Mouse (Mus musculus) monocyte, adult 5-6 weeks (primary cell): ENCODE measurements at regions not wholly inside any gene's neighbourhood (a gene's known extent, or its start where the extent isn't known, plus 50 kb on each side); places are given as distances from the start of the nearest gene placed in this dataset.

ENCODE experiments used
- ATAC-seq: fragments of 153-309, 156-312 bp; replicated peaks from 2 replicates; pipeline ENCODE4 v1.8.0; 2017; ENCODE audit warnings: mild to moderate bottlenecking; ENCODE audit not compliant: low TSS enrichment, insufficient number of reproducible peaks, severe bottlenecking, poor library complexity, low FRiP score

GRCm38 (mm10) chr8:107699307-107699706, 111.0 kb upstream of the Psmd7 start:
- ATAC-seq = no peak

- no peak for ATAC-seq
These were observed 111.5 kb upstream of the Psmd7 start for GRCm38 (mm10) chr8:107699759-107700158.

- ATAC-seq = no peak
These were observed 127.6 kb upstream of the Psmd7 start for GRCm38 (mm10) chr8:107715901-107716300.

- no peak for ATAC-seq
These were observed 129.6 kb upstream of the Psmd7 start for GRCm38 (mm10) chr8:107717856-107718255.

GRCm38 (mm10) chr8:107719656-107720055, 131.4 kb upstream of the Psmd7 start:
- no peak for ATAC-seq

- no peak for ATAC-seq
These were observed 138.5 kb upstream of the Psmd7 start for GRCm38 (mm10) chr8:107726716-107727115.

GRCm38 (mm10) chr8:107727276-107727675, 139.0 kb upstream of the Psmd7 start:
- no peak for ATAC-seq

GRCm38 (mm10) chr8:107739091-107739490, 150.8 kb upstream of the Psmd7 start:
- no peak for ATAC-seq

- ATAC-seq = no peak
These were observed 168.8 kb upstream of the Psmd7 start for GRCm38 (mm10) chr8:107757083-107757482.

GRCm38 (mm10) chr8:107758637-107759036, 170.4 kb upstream of the Psmd7 start:
- no peak for ATAC-seq

GRCm38 (mm10) chr8:107776906-107777305, 165.5 kb upstream of the Zfhx3 start:
- no peak for ATAC-seq

GRCm38 (mm10) chr8:107785771-107786170, 156.7 kb upstream of the Zfhx3 start:
- no peak for ATAC-seq

- no peak for ATAC-seq
These were observed 150.2 kb upstream of the Zfhx3 start for GRCm38 (mm10) chr8:107792286-107792685.

- no peak for ATAC-seq
These were observed 127.5 kb upstream of the Zfhx3 start for GRCm38 (mm10) chr8:107814931-107815330.

- ATAC-seq = no peak
These were observed 126.7 kb upstream of the Zfhx3 start for GRCm38 (mm10) chr8:107815775-107816174.

GRCm38 (mm10) chr8:107817796-107818195, 124.6 kb upstream of the Zfhx3 start:
- no peak for ATAC-seq

- no peak for ATAC-seq
These were observed 122.2 kb upstream of the Zfhx3 start for GRCm38 (mm10) chr8:107820174-107820760.

GRCm38 (mm10) chr8:107821522-107821921, 120.9 kb upstream of the Zfhx3 start:
- no peak for ATAC-seq

GRCm38 (mm10) chr8:107824096-107824495, 118.3 kb upstream of the Zfhx3 start:
- no peak for ATAC-seq

GRCm38 (mm10) chr8:107824640-107825039, 117.8 kb upstream of the Zfhx3 start:
- ATAC-seq = no peak

GRCm38 (mm10) chr8:107827500-107828125, 114.8 kb upstream of the Zfhx3 start:
- no peak for ATAC-seq
